Mouse (Mus musculus): Measurements from ENCODE around the gene Gsg1l2. TPM values are rescaled to one million over a fixed set of nuclear protein-coding genes. Genes with fewer than 3 reads are reported as not detected.

Gene Gsg1l2
- polyA plus RNA-seq, 1 experiment = not detected

DNA sequence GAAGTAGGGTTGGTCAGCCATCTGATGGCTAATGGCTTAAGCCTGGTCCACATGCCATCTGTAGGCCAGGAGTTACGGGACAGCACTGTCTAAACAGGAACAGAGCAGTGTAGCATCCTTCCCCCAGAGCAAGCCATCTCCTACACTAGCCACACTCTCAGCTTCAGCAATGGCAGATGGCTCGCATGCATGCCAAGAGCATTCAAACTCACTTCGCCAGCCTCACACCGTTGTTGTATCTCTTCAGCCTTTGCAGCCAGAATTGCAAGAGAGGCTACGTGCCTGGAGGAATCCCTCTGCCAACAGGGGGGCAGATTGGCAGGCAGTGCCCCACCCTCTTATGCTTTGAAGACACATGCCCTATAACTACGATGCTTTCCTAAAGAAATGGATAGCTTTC lies 47.2 kb downstream of the Gsg1l2 start:
- no peak for TF ChIP-seq CTCF (IDR thresholded peaks at IDR 0.05; ENCODE audit: borderline replicate concordance, insufficient read depth, low read depth, low read length)
- TF ChIP-seq POLR2A (IDR thresholded peaks at IDR 0.05; ENCODE audit: borderline replicate concordance, insufficient read depth, low read length) = no peak
- H3K27ac ChIP-seq (ENCODE audit: insufficient read depth, low read length) = no peak overlapping the region
- H3K27me3 ChIP-seq (ENCODE audit: control insufficient read depth, insufficient read depth, low read length) = no peaks in the 10 kb centered on the region
- H3K4me3 ChIP-seq (replicated peaks; ENCODE audit: insufficient read depth, low read depth, low read length) = no peak overlapping the region
- peaks cover 9% of the 10 kb centered on the region for H3K4me1 ChIP-seq (ENCODE audit: control insufficient read depth, insufficient read depth, low read length)
- 17% methylated on average over 6 of the region's 6 CpGs for WGBS
- DNase-seq = peak; percentile 35 to 65

GRCm38 (mm10) chr11:67828360-67829059 lies 54.1 kb downstream of the Gsg1l2 start:
- 26% methylated on average over 12 of the region's 12 CpGs for WGBS
- Histone ChIP-seq H3K27me3 (ENCODE audit: control insufficient read depth, insufficient read depth, low read length) (no peaks in the 10 kb centered on the region), H3K4me3 (replicated peaks; ENCODE audit: insufficient read depth, low read depth, low read length) (no peak overlapping the region), H3K4me1 (ENCODE audit: control insufficient read depth, insufficient read depth, low read length) (no peaks in the 10 kb centered on the region), H3K27ac (ENCODE audit: insufficient read depth, low read length) (no peak overlapping the region)
- TF ChIP-seq CTCF (IDR thresholded peaks at IDR 0.05; ENCODE audit: borderline replicate concordance, insufficient read depth, low read depth, low read length) (no peak), POLR2A (IDR thresholded peaks at IDR 0.05; ENCODE audit: borderline replicate concordance, insufficient read depth, low read length) (no peak)
- no peak for DNase-seq

GRCm38 (mm10) chr11:67829530-67829929 lies 55.1 kb downstream of the Gsg1l2 start:
- DNase-seq = no peak
- 87% methylated on average over 6 of the region's 6 CpGs for WGBS
- Histone ChIP-seq H3K4me3 (replicated peaks; ENCODE audit: insufficient read depth, low read depth, low read length) (no peak overlapping the region), H3K27me3 (ENCODE audit: control insufficient read depth, insufficient read depth, low read length) (no peaks in the 10 kb centered on the region), H3K4me1 (ENCODE audit: control insufficient read depth, insufficient read depth, low read length) (no peaks in the 10 kb centered on the region), H3K27ac (ENCODE audit: insufficient read depth, low read length) (no peak overlapping the region)
- TF ChIP-seq POLR2A (IDR thresholded peaks at IDR 0.05; ENCODE audit: borderline replicate concordance, insufficient read depth, low read length) (no peak), CTCF (IDR thresholded peaks at IDR 0.05; ENCODE audit: borderline replicate concordance, insufficient read depth, low read depth, low read length) (no peak)

DNA sequence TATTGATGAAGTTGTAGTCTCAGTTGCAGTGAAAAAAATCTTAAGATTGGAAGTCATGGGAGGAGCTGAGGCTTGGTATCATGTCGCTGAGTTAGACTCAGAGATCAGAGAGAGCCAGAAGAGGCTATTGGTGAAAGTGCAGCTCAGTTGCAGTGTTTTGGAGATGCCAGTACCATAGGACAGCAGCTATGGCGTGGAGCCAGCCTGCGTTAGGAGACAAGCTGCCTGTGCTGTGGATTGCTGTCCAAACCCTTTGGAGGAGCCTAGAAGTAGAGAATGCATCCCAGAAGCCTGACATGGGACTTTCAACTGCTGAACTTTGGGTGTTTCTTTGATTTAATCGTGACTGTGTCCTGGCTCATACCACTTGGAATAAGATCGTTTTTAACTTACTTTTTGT lies 57.4 kb downstream of the Gsg1l2 start:
- Histone ChIP-seq H3K27me3 (ENCODE audit: control insufficient read depth, insufficient read depth, low read length) (no peaks in the 10 kb centered on the region), H3K4me1 (ENCODE audit: control insufficient read depth, insufficient read depth, low read length) (no peaks in the 10 kb centered on the region)
- WGBS = 48% methylated on average over 5 of the region's 5 CpGs

DNA sequence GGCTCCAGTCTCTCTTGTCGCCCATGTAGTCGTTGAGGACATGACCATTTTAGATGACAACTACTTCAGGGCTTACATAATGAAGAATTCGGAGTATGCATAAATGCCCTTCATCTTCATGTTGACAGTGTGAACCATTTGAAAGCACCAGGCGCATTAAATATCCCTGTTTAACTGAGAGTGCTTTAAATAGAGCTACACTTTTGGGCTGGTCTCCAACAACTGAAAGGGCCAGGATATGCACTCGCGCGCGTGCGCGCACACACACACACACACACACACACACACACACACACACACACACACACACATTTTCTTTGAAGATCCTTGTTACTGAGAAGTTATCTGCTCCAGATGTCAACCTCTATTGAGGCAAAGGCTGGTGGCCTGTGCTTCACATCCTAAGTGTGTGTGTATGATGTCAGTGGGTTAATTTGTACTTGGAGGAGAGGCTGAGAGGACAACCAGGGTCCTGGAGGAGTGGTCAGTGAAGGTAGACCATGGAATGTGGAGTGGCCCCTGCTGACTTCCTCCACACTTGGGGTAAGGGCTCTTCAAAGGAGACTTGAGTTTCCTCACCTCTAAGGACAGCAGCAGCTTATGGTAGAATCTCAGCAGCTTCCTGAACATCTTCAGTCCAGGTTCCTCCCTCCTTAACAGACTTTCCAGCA lies 61.1 kb downstream of the Gsg1l2 start:
- H3K27ac ChIP-seq (ENCODE audit: insufficient read depth, low read length) = no peak overlapping the region
- TF ChIP-seq POLR2A (IDR thresholded peaks at IDR 0.05; ENCODE audit: borderline replicate concordance, insufficient read depth, low read length) (no peak), CTCF (IDR thresholded peaks at IDR 0.05; ENCODE audit: borderline replicate concordance, insufficient read depth, low read depth, low read length) (no peak)
- 94% methylated on average over 10 of the region's 10 CpGs for WGBS
- no peak for DNase-seq
- H3K4me3 ChIP-seq (replicated peaks; ENCODE audit: insufficient read depth, low read depth, low read length) = no peak overlapping the region
- no peaks in the 10 kb centered on the region for H3K4me1 ChIP-seq (ENCODE audit: control insufficient read depth, insufficient read depth, low read length)
- no peaks in the 10 kb centered on the region for H3K27me3 ChIP-seq (ENCODE audit: control insufficient read depth, insufficient read depth, low read length)

More for the DNA sequence above, 57.4 kb downstream of the Gsg1l2 start:
- no peak overlapping the region for H3K27ac ChIP-seq (ENCODE audit: insufficient read depth, low read length)
- no peak overlapping the region for H3K4me3 ChIP-seq (replicated peaks; ENCODE audit: insufficient read depth, low read depth, low read length)
- DNase-seq = no peak
- TF ChIP-seq POLR2A (IDR thresholded peaks at IDR 0.05; ENCODE audit: borderline replicate concordance, insufficient read depth, low read length) (no peak), CTCF (IDR thresholded peaks at IDR 0.05; ENCODE audit: borderline replicate concordance, insufficient read depth, low read depth, low read length) (no peak)

Other genes with a start within 250 kb of the Gsg1l2 start
- 0.41 and 0.86 TPM in 2 replicates for gene Rcvrn, start 79.3 kb upstream of the Gsg1l2 start, polyA plus RNA-seq (2012; rRNA removed)
- 0.03 TPM in 2 replicates for gene Glp2r, start 3.5 kb upstream of the Gsg1l2 start, polyA plus RNA-seq (2012; rRNA removed)
- gene Dhrs7c, start 23.6 kb downstream of the Gsg1l2 start, polyA plus RNA-seq (2012; rRNA removed) = 0.10 TPM in 1 of 2 replicates, not detected in the other
- 0.44 and 0.70 TPM in 2 replicates for gene Usp43, start 147.5 kb downstream of the Gsg1l2 start, polyA plus RNA-seq (2012; rRNA removed)
- 0.72 and 1.6 TPM in 2 replicates for gene Cfap52, start 191.0 kb downstream of the Gsg1l2 start, polyA plus RNA-seq (2012; rRNA removed)
- gene Stx8, start 191.6 kb downstream of the Gsg1l2 start, polyA plus RNA-seq (2012; rRNA removed) = 37.3 and 39.6 TPM in 2 replicates